Mouse (Mus musculus): Measurements from ENCODE around the gene Gnl3l.

Gene Gnl3l

DNA sequence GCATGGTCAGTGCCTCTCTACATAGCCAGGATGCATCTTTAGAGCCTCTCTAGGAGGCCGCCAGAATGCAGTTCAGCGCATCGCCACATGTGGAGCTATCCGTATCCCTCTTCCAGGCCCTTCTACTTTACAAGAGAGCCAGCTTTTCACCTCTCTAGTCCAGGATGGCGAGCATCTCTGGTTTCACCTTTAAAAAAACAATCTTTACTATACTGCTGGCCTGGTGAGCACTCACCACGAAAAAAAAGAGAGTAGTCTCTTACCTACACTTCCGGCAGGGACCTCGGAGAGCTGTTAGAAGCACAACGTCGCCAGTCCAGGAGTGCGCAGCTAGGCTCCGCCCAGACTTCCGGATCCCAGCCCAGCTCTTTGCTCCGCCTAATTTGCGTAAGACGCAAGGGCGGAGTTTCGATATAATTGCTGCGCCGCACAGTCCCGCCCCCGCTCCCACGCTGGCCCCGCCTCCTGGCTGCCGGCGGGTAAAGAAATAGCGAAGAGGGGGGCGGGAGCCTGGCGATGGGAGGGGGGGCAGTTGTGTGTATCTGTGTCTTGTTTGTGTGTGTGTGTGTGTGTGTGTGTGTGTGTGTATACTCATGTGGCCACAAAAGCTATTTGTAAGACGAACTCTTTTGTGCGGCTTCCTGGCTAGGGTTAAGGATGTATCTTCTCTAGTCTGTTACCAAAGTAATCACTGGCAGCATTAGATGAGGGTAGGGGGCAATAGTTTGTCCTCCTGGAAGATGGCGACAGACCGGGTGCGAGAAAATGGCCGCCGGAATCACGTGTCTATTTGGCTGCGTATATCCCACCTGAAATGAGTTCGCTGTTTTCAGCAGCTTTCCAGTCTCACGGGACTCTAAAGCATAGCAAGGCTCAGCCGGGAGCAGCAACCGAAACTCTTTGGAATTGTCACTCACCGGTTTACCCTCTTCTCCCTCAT is at the start of gene Gnl3l:
Gnl3l (minus strand) TSS at position 385 of the 940 bp plus-strand sequence.
- Histone ChIP-seq H3K36me3 (ENCODE audit: control insufficient read depth, insufficient read depth, low read length, poor library complexity, severe bottlenecking) (no peaks in the 10 kb centered on the region), H3K27me3 (ENCODE audit: control insufficient read depth, insufficient read depth, low read length, poor library complexity, severe bottlenecking) (no peaks in the 10 kb centered on the region)
- peak; percentile 95 for DNase-seq (ENCODE audit: low read depth, low spot score)

DNA sequence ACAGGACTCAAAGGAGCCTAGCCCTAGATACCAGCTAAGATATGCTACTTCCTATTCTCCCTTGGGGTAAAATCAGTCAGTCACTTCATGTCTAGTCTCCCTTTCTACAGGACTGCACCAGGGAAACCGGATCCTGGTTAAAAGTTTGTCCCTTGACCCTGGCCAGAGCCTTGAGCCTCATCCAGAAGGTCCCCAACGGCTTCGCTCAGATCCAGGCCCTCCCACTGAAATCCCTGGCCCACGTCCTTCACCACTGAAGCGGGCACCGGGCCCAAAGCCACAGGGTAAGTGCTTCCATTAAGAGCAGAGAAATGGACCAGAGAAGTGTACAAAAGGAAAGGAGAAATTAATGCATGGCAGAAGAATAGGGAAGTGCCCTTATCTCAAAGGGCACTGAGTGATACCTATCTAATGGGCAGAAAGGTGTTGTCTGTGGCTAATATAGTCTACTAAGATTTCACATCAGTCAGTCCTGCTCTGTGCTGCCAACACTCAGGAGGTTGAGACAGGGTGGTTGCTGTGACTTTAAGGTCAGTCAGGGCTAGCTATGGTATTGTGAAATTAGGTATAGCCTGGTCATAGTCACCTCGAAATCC is 49.0 kb upstream of the Gnl3l start:
- Histone ChIP-seq H3K27me3 (ENCODE audit: control insufficient read depth, insufficient read depth, low read length, poor library complexity, severe bottlenecking) (no peaks in the 10 kb centered on the region), H3K36me3 (ENCODE audit: control insufficient read depth, insufficient read depth, low read length, poor library complexity, severe bottlenecking) (no peaks in the 10 kb centered on the region)
- no peak for DNase-seq (ENCODE audit: low read depth, low spot score)

DNA sequence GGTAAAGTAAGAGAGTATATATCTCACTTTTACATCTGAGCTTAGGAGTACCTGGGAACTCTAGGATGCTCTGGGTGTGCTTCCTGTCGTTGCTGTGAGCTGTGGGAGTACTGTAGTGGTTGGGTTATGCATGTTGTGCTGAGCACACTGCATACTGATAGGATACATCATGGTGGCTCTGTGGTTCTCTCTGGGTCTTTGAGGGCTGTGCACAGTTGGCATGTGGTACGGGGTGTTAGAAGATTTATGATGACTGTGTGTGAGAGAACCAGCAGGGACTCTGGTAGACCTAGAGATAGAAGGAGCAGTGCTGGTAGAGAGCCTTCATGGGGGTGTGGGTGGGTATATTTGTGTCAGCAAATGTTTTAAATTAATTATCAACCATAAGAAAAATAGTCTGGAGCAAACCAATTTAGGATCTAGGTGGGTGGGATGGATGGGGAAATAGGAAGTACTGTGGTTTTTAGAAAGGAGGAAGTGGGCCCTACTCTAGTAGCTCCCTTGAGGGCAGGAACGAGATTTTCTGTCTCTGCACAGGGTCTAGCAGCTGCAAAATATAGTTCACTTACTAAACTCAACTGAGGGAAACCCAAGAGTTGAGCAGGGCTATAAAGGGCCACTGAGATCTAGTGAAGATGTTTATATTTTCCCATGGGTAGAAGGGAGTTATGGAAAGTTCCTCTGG is 44.6 kb upstream of the Gnl3l start:
- peak; percentile 11 for DNase-seq (ENCODE audit: low read depth, low spot score)
- Histone ChIP-seq H3K27me3 (ENCODE audit: control insufficient read depth, insufficient read depth, low read length, poor library complexity, severe bottlenecking) (no peaks in the 10 kb centered on the region), H3K36me3 (ENCODE audit: control insufficient read depth, insufficient read depth, low read length, poor library complexity, severe bottlenecking) (no peaks in the 10 kb centered on the region)

DNA sequence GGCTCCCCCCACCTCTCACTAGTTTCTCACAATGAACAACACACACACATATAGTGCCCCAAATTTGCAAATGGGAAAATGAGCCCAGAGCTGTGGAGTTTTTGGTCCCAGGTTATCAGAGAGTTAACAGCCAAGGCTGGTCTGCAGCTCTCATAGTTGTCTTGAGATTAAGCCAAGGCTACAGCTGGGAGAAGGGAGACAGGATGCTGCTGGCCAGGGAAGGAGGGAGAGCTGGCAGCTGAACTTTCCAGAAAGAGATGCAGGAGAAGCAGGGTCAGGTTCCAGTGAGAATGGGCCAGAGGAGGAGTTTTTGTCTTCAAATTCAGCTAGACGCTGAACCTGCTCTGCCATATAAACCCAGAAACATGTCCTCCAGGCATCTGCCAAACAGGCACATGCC is 42.2 kb upstream of the Gnl3l start:
- H3K36me3 ChIP-seq (ENCODE audit: control insufficient read depth, insufficient read depth, low read length, poor library complexity, severe bottlenecking), result no peaks in the 10 kb centered on the region
- no peaks in the 10 kb centered on the region for H3K27me3 ChIP-seq (ENCODE audit: control insufficient read depth, insufficient read depth, low read length, poor library complexity, severe bottlenecking)
- DNase-seq (ENCODE audit: low read depth, low spot score), result no peak

DNA sequence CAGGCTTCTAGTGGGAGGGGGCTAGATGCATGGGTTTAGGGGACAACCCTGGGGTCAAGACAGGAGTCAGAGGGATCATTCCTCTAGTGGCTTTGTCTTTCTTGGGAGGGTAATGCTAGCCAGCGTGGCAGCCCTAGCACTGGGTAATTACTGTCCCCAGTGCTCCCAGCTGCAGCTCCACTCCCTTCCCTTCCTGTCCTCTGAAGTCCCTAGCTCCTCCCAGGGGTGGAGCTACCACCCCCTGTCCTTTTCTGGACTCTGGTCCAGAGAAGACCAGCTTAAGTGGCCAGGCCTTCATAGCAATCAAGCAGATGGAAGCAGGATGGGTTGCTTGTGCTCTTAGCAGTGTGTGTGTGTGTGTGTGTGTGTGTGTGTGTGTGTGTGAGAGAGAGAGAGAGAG is 38.4 kb upstream of the Gnl3l start:
- DNase-seq (ENCODE audit: low read depth, low spot score), result no peak
- H3K27me3 ChIP-seq (ENCODE audit: control insufficient read depth, insufficient read depth, low read length, poor library complexity, severe bottlenecking), result no peaks in the 10 kb centered on the region
- no peaks in the 10 kb centered on the region for H3K36me3 ChIP-seq (ENCODE audit: control insufficient read depth, insufficient read depth, low read length, poor library complexity, severe bottlenecking)

DNA sequence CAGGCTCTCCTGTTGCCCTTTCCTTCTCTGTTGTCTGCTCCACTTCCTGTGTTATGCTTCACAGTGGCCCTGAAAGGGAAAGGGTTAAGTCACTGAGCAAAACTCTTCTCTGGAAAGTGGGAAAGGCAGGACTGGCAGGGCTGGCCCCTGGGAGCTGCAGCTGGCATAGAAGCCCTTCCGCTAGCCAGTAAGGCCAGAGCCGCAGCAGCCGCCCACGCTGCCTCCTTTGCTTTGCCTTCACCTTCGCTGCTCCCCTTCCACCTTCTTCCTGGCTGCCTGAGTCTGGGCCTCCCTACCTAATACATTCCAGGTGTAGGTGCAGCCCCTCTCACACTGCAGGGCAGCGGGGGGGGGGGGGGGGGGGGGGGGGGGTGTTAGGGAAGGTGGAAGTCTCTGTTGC is 37.4 kb upstream of the Gnl3l start:
- H3K27me3 ChIP-seq (ENCODE audit: control insufficient read depth, insufficient read depth, low read length, poor library complexity, severe bottlenecking), result no peaks in the 10 kb centered on the region
- no peak for DNase-seq (ENCODE audit: low read depth, low spot score)
- no peaks in the 10 kb centered on the region for H3K36me3 ChIP-seq (ENCODE audit: control insufficient read depth, insufficient read depth, low read length, poor library complexity, severe bottlenecking)

DNA sequence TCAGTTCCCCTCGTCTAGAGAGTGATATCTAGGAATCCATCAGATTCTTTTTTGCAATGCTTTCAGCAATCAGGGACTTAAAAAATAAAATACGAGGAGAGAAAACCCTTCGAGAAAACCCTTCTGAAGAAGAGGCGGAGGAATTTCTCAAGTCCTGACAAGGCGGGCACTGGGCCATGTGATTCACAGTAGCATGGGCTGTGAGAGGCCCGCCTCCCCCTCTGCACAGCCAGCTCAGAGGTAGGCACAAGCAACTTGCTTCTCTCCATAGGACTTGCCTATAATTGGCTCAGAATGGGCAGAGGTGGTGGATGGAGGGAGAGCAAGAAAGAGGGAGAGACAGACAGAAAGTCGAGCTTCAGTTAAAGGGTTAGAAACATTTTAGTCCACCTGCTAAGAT is 33.2 kb upstream of the Gnl3l start:
- DNase-seq (ENCODE audit: low read depth, low spot score), result no peak
- H3K27me3 ChIP-seq (ENCODE audit: control insufficient read depth, insufficient read depth, low read length, poor library complexity, severe bottlenecking), result no peaks in the 10 kb centered on the region
- H3K36me3 ChIP-seq (ENCODE audit: control insufficient read depth, insufficient read depth, low read length, poor library complexity, severe bottlenecking), result no peaks in the 10 kb centered on the region

DNA sequence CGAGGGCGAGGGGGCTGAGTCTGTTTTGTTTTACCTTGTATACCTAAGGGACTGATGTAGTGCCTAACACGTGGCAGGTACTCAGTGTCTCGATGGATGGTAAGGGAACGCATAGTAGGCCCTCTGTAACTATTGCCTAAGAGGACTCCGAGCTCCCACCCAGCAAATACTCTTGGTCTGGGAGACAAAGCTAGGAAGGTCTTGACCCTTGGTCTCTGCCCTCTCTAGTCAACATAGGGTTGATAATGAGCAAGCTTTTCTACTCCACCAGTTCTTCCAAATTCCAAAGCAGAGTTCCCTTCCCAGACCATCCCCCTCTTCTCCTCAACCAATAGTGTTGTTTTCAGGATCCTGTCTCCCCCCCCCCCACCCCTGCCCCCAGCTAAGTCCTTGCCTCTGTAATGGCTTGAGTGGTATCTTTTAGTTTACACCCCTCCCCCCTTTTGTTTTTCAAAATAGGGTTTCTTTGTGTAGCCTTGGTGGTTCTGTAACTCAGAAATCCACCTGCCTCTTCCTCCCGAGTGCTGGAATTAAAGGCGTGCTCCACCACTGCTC is 32.6 kb upstream of the Gnl3l start:
- Histone ChIP-seq H3K27me3 (ENCODE audit: control insufficient read depth, insufficient read depth, low read length, poor library complexity, severe bottlenecking) (no peaks in the 10 kb centered on the region), H3K36me3 (ENCODE audit: control insufficient read depth, insufficient read depth, low read length, poor library complexity, severe bottlenecking) (no peaks in the 10 kb centered on the region)
- DNase-seq (ENCODE audit: low read depth, low spot score), result no peak

DNA sequence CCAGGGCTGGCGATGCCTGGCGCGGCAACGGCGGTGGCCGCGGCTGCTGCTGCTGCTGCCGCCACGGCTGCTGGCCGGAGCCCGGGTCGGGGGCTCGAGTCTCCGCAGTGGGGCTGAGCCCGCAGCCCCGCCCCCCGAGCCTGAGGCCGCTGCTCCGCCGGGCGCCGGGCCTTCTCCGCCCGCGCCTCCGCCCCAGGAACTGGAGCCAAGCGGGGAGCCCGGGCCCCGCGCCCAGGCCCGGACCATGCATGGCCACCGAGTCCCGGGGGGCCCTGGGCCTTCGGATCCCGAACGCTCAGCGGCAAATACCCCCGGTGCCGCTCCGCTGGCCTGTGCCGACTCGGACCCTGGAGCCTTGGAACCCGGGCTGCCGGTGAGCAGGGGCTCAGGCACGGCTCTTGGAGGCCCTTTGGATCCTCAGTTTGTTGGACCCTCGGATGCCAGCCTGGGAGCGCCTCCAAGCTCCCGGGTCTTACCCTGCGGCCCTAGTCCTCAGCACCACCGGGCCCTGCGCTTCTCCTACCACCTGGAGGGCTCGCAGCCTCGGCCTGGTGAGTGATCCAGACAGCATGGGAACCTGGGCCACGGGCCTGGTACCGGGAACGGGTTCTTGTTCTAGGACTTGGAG is 30.4 kb upstream of the Gnl3l start:
- no peaks in the 10 kb centered on the region for H3K27me3 ChIP-seq (ENCODE audit: control insufficient read depth, insufficient read depth, low read length, poor library complexity, severe bottlenecking)
- H3K36me3 ChIP-seq (ENCODE audit: control insufficient read depth, insufficient read depth, low read length, poor library complexity, severe bottlenecking), result no peaks in the 10 kb centered on the region
- DNase-seq (ENCODE audit: low read depth, low spot score), result no peak

DNA sequence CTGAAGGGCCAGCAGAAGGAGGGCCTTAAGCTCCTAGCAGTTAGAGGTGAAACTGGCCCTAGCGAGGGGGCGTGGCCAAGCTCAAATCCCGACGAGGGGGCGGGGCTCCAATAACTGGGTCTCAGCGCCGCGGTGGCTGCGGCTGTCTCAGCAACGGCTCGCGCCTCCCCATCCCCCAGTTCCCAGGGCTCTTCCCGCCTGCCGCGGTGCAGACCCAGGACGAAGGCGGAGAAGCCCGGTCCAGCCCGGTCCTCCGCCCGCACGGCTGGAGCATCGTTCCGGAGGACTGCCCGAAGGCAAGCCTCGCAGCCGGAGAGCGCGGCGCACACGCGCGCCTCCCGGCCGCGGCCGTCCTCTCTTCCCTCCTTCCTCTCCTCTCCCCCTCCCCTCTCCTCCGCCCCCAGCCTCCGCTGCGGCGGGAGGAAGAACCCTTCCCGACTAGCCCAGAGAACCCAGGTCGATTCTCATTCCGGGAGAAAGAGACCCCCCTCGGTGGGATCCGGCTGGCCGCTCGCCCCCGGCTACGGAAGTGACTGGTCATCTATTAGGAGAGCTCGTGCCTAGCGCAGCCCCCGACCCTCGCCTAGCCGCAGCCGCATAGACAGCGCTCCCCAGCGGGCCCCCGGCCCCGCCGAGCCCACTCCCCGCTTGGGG is 29.8 kb upstream of the Gnl3l start:
- no peaks in the 10 kb centered on the region for H3K27me3 ChIP-seq (ENCODE audit: control insufficient read depth, insufficient read depth, low read length, poor library complexity, severe bottlenecking)
- DNase-seq (ENCODE audit: low read depth, low spot score), result peak; percentile 38
- no peaks in the 10 kb centered on the region for H3K36me3 ChIP-seq (ENCODE audit: control insufficient read depth, insufficient read depth, low read length, poor library complexity, severe bottlenecking)

DNA sequence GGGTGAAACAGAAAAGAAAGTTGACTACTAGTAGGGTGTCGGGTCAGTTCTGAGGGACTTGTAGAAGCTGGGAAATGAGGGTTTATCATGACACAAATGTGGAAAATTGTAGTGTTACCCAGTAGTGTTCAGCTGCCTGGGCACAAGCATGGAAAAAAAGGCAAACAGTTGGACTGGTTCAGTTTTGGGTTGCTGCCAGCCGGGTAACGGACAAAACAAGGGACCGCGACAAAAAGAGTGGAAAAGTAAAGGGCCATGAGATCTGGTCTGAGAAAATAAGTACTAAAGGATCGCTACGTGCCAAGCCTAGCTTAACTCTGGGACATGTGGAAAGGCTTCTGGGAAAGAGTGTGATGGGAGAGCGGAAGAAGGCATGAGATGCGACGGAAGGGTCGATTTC is 29.2 kb upstream of the Gnl3l start:
- no peak for DNase-seq (ENCODE audit: low read depth, low spot score)
- Histone ChIP-seq H3K36me3 (ENCODE audit: control insufficient read depth, insufficient read depth, low read length, poor library complexity, severe bottlenecking) (no peaks in the 10 kb centered on the region), H3K27me3 (ENCODE audit: control insufficient read depth, insufficient read depth, low read length, poor library complexity, severe bottlenecking) (no peaks in the 10 kb centered on the region)

DNA sequence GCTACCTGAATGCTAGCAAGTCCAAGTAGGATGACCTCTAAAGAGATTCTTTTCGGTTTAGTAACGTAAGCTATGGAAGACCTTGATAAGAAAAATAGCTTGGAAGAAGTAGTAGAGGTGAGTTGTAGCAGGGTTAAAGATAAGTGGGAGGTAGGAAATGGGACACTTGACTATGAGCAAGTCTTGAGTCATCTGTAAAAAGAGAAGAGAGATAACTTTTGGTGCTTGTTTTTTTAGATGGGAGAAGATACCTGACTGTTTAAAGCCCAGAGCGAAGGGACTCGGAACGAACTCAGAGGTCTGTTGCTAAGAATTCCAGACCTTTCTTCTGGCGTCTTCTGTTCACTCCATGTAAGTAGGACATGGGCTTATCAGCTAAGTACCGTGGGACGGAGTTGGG is 28.7 kb upstream of the Gnl3l start, which contains the start of gene Fgd1:
Fgd1 (plus strand) TSS at position 301 of the 400 bp plus-strand sequence.
- H3K36me3 ChIP-seq (ENCODE audit: control insufficient read depth, insufficient read depth, low read length, poor library complexity, severe bottlenecking), result no peaks in the 10 kb centered on the region
- DNase-seq (ENCODE audit: low read depth, low spot score), result no peak
- no peaks in the 10 kb centered on the region for H3K27me3 ChIP-seq (ENCODE audit: control insufficient read depth, insufficient read depth, low read length, poor library complexity, severe bottlenecking)

DNA sequence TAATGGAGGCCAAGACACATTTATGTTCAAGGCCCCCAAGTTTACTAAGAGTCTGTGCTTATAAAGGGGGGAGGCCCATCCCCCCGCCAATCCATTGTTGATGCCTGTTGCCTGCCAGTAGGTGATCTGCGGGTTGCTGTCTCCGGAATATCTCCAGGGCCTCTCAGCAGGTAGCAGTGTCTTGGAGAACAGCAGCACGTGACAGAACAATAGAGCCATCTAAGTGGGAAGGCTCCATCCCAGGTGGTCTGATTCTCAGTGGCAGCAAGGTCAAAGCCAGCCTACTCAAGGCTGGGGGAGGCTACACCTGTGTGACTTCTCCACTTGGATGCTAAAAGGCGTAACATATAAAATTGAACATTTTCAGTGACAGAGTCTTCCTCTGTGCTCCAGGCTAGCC is 24.1 kb upstream of the Gnl3l start:
- no peak for DNase-seq (ENCODE audit: low read depth, low spot score)

DNA sequence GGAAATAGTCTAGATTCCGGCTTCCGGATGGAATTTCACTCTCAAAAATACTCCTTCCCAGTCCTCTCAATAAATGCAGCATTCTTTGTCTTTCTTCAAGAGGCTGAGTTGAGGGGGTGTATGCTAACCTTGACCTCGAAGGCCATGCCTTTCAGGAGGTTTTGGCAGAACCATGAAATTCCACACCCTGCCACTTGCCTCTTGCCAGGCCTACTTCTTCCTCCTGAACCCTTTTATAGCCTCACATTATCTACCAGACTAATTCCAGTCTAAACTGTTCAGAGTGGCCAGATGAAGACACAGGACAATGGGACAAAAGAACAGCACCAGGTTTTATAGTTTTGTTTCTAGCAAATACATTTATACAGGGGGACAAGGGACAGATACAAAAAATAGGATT is 14.3 kb upstream of the Gnl3l start:
- no peak for DNase-seq (ENCODE audit: low read depth, low spot score)
- H3K27me3 ChIP-seq (ENCODE audit: control insufficient read depth, insufficient read depth, low read length, poor library complexity, severe bottlenecking), result no peaks in the 10 kb centered on the region
- no peaks in the 10 kb centered on the region for H3K36me3 ChIP-seq (ENCODE audit: control insufficient read depth, insufficient read depth, low read length, poor library complexity, severe bottlenecking)

More for the DNA sequence above, 24.1 kb upstream of the Gnl3l start:
- Histone ChIP-seq H3K27me3 (ENCODE audit: control insufficient read depth, insufficient read depth, low read length, poor library complexity, severe bottlenecking) (no peaks in the 10 kb centered on the region), H3K36me3 (ENCODE audit: control insufficient read depth, insufficient read depth, low read length, poor library complexity, severe bottlenecking) (no peaks in the 10 kb centered on the region)
